Mouse (Mus musculus) CD4-positive, CD25-positive, alpha-beta regulatory T cell, adult 9 weeks (primary cell): ENCODE results near the gene Tnfrsf12a. TPM values are rescaled to one million over a fixed set of nuclear protein-coding genes. Genes with fewer than 3 reads are reported as not detected.

Source experiments
- polyA plus RNA-seq: library from polyadenylated mRNA; unstranded; fragments of 100-300 nt; shearing (Covaris generic); gene quantifications from one replicate; pipeline ENCODE4 v1.2.1, GENCODE M21; 2017

Tnfrsf12a gene
- 14.9 TPM for polyA plus RNA-seq

DNA sequence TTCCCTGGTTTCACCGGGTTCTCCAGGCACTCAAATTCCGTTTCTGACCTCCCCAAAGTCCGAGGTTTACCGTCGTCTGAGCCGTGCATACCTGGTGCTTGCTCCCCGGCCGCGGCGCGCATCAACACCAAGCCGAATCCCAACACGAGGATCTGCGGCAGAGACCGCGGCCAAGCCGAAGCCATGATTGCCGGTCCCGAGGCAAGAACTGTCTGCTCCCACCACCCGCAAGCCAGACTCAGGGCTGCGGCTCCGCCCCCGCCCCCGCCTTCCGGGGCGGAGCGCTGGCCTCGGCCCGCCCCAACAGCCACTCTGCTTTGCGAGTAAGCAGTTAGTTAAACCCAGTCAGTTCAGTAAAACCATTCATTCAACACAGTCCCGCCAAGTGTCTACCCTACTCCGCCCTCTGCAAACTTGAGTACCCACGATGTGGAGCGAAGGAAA is at the start of gene Tnfrsf12a:
Tnfrsf12a (minus strand) TSS at position 233 of the 444 bp plus-strand sequence.

GRCm38 (mm10) chr17:23725999-23726757 is 48.9 kb upstream of the Tnfrsf12a start, which contains the start of gene Pkmyt1:
TSS of gene Pkmyt1 (plus strand) at chr17:23726336.

DNA sequence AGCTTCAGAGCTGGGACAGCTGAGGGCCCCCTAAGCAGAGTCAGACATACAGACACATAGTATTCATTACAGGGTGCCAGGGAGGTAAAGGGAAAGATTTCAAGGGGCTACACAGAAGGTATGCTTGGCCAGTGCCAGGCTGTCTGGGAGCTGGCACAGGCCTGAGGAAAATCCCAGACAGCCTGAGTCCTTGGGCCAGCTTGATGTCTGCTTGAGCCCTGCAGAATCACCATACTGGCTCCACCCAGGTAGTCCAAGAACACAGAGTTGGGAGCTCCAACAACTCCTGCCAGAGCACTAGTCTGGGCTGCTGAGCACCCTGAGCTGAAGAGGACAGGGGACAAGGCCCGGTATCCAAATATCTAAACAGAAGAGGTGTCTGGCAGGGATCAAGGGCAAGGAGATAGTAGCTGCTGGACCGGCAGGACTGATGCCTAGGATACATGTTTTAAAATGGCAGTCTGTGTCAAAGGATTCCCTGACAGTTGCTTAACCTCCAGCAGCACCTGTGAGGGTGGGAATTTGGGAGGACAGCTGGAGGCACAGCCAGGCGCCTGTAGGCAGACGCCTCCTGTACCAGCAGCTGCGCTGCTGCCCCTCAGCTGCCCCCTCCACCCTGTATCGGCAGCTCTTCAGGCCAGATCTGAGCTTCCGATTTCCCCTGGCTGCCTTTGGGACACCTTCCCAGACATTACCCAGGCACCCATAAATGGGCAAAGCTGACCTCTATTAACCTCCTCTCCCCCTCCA is 45.3 kb upstream of the Tnfrsf12a start, which contains the start of gene 1520401A03Rik:
1520401A03Rik (minus strand) TSS at position 408 of the 750 bp plus-strand sequence.

DNA sequence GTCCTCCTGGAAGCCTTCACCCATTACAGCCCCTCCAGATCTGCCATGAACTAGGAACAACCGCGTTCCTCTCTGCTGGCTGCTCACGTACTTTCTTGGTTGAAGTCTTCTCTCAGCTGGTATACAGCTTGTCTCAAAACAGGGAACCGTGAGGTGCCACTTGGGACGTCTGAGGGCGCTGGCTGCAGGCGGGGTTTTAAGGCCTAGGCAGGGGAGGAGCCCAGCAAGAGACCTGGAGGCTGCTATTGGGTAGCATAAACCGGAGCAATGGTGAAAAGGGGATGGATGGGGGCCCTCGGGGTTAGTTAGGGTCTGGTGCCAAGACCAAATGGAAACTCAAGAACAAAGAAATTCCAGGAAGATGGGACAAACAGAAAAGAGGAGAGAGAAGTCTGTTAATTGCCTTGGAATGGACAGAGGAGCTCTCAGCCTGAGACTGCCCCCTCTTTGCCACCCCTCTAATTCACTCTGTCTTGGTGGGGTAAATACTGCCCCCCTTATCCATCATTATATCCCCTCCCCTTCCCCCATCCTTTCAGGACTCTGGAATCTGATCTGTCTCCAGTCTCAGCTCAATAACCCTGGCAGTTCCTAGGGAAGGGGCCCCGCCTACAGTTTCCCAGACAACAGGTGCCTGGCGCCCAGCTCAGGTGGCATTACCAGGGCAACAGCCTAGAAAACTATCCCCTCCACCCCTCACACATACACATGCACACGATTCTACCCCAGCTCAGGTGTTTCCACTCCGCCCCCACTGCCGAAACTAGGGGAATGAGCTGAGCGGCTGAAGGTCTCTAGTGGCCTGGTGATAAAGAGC is 6.8 kb upstream of the Tnfrsf12a start, which contains the start of gene Cldn9:
Cldn9 (minus strand) TSS at position 171 of the 817 bp plus-strand sequence.

DNA sequence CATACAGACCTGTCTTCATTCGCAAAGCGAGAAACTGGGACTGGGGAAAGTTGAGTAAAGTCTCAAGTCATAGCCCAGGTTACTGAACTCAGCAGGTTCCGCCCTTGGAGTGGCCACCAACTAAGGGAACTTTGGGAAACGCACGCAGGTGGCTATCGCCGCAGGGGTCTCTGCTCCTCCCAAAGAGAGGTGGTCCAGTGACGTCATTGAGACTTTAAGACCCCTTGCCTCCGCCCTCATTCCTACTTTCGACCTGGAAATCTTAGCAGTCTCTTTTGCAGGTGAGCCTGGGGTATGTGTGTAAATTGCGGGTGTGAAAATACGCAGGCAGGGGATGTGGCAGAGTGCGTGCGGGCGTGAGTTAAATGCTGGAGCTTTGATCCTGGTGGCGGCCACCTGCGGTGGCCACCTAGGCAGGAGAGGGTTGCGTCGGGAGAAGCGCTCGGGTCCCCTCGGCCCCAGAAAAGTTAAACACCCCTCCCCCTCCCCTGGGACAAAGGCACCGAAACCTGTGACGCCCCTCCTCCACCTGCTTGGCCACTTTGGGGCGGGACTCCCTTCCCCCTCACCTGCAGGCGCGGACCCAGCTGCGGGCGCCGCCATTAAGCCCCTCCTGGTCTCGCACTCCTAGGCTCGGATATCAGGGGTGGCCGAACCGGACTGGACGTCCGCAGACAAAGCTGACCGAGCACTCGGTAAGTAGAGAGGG is 2.0 kb upstream of the Tnfrsf12a start, which contains the start of gene Cldn6:
Cldn6 (plus strand) TSS at position 123 of the 709 bp plus-strand sequence.

GRCm38 (mm10) chr17:23673424-23674073 is 3.7 kb downstream of the Tnfrsf12a start, which contains the start of the genes Hcfc1r1 and Thoc6:
TSS of gene Hcfc1r1 (plus strand) at chr17:23673596.
TSS of gene Thoc6 (minus strand) at chr17:23673882.

DNA sequence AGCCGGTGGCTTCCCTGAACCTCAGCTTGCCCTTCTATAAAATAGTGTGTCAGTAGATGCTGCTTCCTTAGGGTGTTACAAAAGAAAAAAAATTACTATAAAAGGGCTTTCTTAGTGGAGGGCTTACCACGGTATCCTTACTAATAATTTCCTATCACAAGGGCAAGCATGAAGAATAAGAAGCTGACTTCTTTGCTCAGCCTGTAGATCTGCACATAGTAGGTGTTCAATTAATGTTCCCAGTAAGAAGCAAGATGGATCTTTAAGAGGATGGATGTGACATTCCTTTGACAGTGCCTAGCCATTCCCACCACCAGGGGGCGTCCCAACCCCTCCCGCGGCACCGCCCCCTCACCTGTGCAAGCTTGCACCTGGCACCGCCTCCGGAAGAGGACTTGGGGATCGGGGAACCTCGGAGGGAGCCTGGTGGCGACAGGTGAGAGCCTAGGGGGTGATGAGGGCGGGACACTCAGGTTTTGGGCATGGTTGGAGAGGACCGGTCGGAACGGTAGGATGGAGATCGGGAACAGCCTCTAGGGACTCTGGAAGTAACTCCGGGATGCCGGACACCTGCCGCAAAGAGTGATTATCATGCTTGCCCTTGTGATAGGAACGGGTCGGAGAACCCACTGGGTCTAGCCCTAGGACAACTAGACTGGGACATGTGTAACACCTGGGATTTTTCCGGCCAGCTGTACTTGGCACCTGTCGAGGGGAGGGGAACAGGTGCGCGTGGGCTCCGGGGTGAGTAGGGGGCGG is 17.0 kb downstream of the Tnfrsf12a start, which contains the start of gene Bicdl2:
Bicdl2 (plus strand) TSS at position 390 of the 759 bp plus-strand sequence.

GRCm38 (mm10) chr17:23644613-23645495 is 32.4 kb downstream of the Tnfrsf12a start, which contains the start of gene Mmp25:
TSS of gene Mmp25 (minus strand) at chr17:23645277.

Other genes with a start within 250 kb of the Tnfrsf12a start
- gene Vmn2r117, start 197.8 kb downstream of the Tnfrsf12a start, polyA plus RNA-seq, result not detected
- 12.3 TPM for gene Zfp213, start 113.2 kb downstream of the Tnfrsf12a start, polyA plus RNA-seq
- not detected for gene Zfp13, start 78.0 kb downstream of the Tnfrsf12a start, polyA plus RNA-seq
- 4.7 TPM for gene Zscan10, start 76.6 kb downstream of the Tnfrsf12a start, polyA plus RNA-seq
- gene Mmp25, start 32.2 kb downstream of the Tnfrsf12a start, polyA plus RNA-seq, result 0.40 TPM
- not detected for gene Bicdl2, start 17.0 kb downstream of the Tnfrsf12a start, polyA plus RNA-seq
- 73.0 TPM for gene Hcfc1r1, start 3.9 kb downstream of the Tnfrsf12a start, polyA plus RNA-seq
- gene Thoc6, start 3.6 kb downstream of the Tnfrsf12a start, polyA plus RNA-seq, result 33.0 TPM
- gene Cldn6, start 1.8 kb upstream of the Tnfrsf12a start, polyA plus RNA-seq, result not detected
- gene Cldn9, start 6.6 kb upstream of the Tnfrsf12a start, polyA plus RNA-seq, result not detected
- not detected for gene 1520401A03Rik, start 45.3 kb upstream of the Tnfrsf12a start, polyA plus RNA-seq
- gene Pkmyt1, start 48.9 kb upstream of the Tnfrsf12a start, polyA plus RNA-seq, result 15.2 TPM
- 4.5 TPM for gene Paqr4, start 63.4 kb upstream of the Tnfrsf12a start, polyA plus RNA-seq
- 5.8 TPM for gene Kremen2, start 68.4 kb upstream of the Tnfrsf12a start, polyA plus RNA-seq
- gene Flywch1, start 94.1 kb upstream of the Tnfrsf12a start, polyA plus RNA-seq, result 17.1 TPM
- 5.2 TPM for gene Flywch2, start 108.6 kb upstream of the Tnfrsf12a start, polyA plus RNA-seq
- gene Srrm2, start 113.1 kb upstream of the Tnfrsf12a start, polyA plus RNA-seq, result 338 TPM
- gene Elob, start 151.7 kb upstream of the Tnfrsf12a start, polyA plus RNA-seq, result 746 TPM
- 1.2 TPM for gene Prss33, start 158.6 kb upstream of the Tnfrsf12a start, polyA plus RNA-seq
- not detected for gene Prss32, start 166.4 kb upstream of the Tnfrsf12a start, polyA plus RNA-seq
- 5.4 TPM for gene Prss41, start 166.7 kb upstream of the Tnfrsf12a start, polyA plus RNA-seq
- gene Prss21, start 190.6 kb upstream of the Tnfrsf12a start, polyA plus RNA-seq, result not detected
- gene Dcpp1, start 203.4 kb upstream of the Tnfrsf12a start, polyA plus RNA-seq, result not detected
- not detected for gene Dcpp2, start 203.4 kb upstream of the Tnfrsf12a start, polyA plus RNA-seq
- not detected for gene Dcpp3, start 240.0 kb upstream of the Tnfrsf12a start, polyA plus RNA-seq